Mouse (Mus musculus) erythroid progenitor cell, adult 5-6 weeks (primary cell): ENCODE results near the gene Cfdp1. TPM values are rescaled to one million over a fixed set of nuclear protein-coding genes. Genes with fewer than 3 reads are reported as not detected.

Experiments
- ATAC-seq: replicated peaks from 2 replicates; pipeline ENCODE4 v1.8.0; 2016; ENCODE audit warnings: moderate number of reproducible peaks, mild to moderate bottlenecking, moderate TSS enrichment, inconsistent platforms; ENCODE audit not compliant: poor library complexity, low FRiP score, severe bottlenecking
- total RNA-seq, 2 experiments: library from RNA; stranded (forward) in 1 of 2; stranded (reverse) in 1 of 2; fragments of 150-400 nt in 1 of 2; fragments of 186-747, 209-891 nt in 1 of 2; gene quantifications; 2 replicates each; pipeline versions ENCODE4 v1.2.3 to v1.2.4; 2015 to 2017; ENCODE audit warnings: low replicate concordance in 2 of 2

The Cfdp1 gene
- total RNA-seq, 2 experiments from 2014 or later, result 46.9 to 61.6 TPM

DNA sequence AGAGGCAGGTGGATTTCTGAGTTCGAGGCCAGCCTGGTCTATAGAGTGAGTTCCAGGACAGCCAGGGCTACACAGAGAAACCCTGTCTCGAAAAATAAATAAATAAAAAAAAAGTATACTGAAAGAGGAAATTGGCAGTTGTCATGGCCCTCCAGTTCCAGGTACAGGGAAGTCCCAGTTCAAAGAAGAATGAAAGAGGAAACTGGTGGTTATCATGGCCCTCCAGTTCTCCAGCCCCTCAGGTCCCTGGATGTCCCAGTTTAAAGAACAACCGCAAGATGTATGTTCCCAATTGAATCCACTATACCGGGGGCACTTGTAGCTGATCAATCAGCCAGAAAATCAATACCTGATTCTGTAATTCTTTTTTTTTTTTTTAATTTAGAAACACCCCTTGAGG, 77.6 kb downstream of the Cfdp1 start:
- no peak for ATAC-seq

DNA sequence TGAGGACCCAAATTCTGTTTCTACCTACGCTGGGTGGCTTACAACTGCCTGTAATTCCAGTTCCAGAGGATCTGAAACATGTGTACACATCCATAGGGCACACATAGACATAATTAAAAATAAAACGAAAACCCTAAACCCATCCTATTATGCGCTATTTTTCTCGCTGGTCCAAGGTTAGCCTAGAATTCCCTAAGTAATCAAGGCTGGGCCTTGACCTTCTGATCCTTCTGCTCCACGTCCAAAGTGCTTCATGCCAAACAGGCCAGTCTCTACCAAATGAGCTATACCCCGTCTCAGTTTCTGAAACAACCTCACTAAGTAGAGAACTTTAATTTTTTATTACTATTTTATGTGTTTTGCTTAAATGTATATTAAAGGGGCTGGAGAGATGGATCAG, 78.3 kb downstream of the Cfdp1 start:
- no peak for ATAC-seq

DNA sequence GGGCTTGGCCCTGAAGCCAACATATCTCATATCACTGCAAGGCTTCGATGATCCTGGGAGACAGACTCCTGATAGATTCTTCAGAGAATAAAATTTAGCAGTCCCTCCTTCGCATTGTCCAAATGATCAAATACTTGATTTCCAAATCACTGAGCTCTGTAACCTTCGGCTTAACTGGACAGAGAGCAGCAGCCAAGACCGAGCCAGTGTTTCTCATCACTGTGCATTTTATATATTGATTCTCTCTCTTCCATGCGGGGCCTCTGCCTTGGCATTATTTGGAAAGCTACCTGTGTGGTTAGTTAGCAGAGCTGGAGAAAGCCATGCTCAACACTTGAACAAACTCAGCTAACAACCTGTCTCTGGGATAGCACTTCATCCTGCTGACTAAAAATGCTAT, 80.6 kb downstream of the Cfdp1 start:
- ATAC-seq, result no peak

DNA sequence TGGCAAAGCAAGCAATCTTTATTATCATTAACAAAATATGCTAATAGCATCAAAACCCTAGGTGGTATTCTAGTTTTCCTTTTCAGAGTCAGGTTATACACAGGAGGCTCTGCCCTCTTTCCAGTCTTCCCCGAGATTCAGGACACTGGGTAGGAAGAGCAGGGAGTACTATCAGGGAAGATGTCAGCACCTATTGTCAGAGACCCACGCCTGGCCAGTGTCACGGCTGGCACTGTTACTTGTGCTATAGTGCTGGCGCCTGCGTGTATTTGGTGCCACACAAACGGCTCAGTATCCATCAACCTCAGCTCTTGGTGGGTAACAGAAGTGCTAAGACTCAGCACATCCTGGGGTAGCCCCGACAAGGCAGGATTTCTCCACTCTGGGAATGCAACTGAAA, 81.0 kb downstream of the Cfdp1 start:
- ATAC-seq, result no peak

DNA sequence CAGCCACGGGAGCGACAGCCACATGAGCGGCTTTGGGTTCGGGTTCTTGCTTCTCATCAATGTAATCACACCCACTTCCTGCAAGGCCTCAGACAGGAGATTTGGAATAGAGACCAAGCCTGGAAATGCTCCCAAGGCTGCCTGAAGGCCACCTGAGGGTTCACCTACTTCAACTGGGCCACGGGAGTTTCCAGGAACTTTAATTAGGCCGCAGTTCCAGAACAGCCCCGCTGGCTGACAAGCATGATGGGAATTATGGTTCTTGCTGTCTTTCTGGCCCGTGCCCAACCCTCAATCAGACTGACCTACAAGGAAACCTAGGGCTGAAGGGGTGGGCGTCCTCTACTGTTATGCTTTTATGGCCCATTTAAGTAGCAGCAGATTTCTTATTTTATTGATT, 82.0 kb downstream of the Cfdp1 start:
- ATAC-seq, result no peak

DNA sequence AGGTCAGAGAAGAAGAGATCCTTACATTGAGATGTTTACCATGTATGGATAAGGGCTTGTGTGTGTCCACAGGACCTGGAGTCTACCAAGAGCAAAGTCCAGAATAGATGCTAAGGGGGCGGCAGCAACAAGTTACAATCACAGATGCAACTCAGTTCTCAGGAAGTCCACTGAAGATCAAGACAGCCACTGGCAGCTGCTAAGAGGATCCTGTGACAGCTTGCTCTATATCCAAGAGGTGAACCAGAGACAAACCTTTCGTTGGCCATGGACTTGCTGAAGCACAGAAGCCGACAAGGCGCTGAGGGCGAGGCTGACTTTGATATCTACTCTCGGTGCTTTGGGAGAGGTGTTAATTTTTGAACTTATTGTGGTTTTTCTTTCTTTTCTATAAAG, 82.5 kb downstream of the Cfdp1 start:
- ATAC-seq, result no peak

DNA sequence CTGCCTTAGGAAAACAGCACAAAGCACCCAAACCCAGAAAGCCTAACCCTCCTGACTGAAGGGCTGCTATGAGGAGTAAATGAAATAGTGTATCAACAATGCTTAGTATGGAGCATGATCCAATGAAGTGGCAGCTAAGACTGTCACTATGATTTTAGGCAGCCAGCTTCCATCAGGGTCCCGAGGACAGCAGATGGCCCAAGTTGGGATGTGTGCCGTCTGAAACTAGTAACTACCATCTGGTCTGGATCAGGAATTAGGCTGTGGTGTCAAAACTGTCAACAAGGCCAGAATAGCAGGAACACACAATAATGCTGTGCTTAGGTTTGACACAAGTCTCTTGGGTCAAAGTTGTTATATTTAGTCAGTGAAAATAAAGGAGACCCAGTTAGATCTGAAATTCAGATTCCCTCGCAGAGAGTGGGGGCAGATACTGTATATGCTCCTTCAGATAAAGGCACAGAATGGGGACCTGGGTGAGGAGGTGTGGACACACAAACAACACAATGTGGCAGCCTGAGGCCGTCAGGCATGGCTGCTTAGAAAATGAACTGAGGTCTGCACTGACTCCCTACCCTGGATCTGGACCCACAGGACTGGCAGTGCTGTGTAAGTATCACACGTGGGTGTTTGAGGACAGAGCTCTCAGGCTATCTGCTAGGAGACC, 83.0 kb downstream of the Cfdp1 start:
- no peak for ATAC-seq

DNA sequence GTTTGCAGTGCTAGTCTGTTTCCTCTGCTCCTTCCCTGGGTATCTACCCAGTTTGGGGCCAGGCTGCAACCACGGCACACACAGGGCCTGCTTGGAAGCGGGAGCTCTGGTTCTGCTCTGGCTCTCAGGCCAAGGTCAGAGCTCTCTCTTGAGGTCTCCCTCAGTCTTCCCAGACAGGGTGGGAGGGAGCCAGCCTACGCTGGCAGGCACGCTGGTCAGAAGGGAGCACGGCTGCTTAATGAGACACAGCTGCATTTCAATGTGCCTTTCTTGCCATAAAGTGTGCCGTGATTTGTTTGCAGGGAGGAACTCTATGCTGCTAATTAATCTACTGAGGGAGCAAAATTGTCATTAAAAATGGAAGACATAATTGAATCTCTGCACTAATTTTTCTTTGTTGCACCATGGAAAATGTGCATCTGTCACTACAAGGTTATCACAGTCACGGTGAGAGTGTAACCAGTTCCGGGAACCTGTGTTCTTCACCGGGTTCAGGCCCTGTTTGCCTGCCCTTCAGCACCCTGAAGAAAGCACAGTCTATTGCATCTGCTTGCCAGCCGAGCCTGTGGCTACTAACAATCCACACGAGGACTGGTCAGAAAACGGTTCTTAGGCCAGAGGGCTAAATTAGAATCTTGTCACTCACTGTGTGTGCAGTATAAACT, 84.2 kb downstream of the Cfdp1 start:
- no peak for ATAC-seq

DNA sequence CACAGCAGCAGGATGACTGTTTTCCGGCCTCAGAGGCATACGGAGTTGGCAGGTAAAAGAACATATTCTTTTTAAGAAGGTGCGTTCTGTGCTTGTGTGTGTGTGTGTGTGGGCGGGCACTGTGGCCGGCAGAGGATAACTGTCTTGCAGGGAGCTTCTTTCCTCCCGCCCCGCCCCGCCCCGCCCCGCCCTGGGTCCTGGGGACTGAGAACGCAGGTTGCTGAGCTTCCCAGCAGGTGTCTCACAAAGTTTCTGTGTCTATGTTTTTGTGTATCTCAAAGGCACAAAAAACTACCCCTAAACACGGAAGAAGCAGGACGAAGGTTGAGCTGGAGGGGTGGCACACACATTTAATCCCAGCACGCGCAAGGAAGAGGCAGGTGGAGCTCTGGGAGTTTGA, 84.8 kb downstream of the Cfdp1 start:
- no peak for ATAC-seq

DNA sequence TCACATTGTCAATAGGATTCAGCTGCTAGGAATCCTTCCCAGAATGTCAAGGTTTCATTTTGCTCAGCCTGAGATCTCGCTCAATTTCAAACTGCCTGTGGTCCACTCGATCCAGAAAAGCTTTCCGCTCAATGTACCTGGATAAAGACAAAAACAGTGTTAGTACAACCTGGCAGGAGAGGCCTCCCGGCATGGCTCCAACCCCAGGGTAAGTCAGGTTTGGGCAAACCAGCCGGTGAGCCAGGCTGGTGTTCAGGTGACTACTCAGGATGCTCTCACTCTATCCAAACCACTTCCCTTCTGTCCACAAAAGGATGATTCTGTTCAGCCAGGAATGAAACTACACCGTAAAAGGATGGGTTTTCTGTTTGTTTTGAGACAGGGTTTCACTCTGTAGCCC, 85.4 kb downstream of the Cfdp1 start:
- ATAC-seq, result no peak

DNA sequence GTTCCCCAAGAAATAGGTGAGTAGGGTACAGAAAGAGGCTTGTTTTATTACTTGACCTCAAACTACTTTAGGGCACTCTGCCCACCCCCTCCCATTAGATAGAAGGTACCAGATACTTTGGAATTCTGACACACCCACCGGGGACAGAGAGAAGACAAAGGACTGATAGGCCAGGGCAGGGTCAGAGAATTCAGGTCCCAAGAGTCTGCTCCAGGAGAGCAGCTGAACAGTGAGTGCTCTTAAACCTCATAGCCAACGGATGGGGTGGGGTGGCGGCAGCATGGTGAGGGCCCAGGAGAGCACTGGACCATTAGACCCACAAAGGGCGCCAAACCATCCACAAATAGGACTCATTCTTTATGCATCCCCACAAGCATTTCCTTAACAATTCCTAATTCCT, 88.5 kb downstream of the Cfdp1 start:
- no peak for ATAC-seq

DNA sequence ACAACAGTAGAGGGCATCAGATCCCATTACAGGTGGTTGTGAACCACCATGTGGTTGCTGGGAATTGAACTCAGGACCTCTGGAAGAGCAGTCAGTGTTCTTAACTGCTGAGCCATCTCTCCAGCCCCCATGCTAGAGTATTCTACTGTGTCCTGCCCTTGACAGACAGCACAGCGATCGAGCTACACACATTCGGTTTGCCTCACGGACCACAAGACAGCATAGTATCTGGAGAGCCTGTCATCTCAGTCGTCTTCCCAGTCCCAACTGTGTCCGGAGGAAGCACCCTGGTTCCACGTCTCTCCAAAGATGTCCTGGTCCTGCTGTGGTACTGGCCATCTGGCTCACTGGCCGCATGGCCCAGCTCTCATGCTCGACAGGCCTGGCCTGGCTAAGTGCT, 89.0 kb downstream of the Cfdp1 start:
- ATAC-seq, result no peak

DNA sequence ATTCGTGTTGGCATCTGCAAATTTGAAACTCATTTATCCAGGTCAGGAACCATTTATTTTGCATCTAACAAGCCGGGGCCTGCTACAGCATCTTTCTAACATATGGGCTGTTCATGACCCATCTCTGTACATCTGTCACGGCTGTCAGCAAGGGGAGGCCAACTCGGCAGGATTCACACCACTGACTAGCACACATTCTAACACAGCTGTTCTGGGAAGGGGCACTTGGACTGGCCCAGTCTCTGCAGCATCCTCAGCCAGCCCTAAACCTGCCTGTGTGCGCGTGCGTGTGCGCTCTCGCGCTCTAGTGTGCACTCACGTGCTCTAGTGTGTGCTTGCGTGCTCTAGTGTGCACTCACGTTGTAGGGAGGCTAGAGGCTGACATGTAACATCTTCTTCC, 93.4 kb downstream of the Cfdp1 start:
- no peak for ATAC-seq

DNA sequence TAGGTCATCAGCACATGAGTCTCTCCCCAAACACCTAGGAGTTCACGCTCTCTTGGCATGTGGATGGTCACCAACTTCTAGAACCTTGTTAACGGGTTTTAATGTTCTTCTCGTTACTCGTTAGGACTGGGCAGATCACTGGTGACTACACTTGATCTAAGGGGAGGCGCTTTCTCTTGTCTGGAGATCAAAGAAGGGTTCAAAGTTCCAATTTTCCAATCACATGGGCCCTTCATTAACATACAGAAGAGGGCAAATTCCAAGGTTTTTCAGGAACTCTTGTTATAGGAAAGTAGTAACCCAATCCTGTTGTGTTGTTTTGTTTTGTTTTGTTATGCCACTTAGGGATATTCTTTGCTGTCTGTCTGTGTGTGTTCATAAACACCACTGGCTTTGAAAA, 95.3 kb downstream of the Cfdp1 start:
- no peak for ATAC-seq

DNA sequence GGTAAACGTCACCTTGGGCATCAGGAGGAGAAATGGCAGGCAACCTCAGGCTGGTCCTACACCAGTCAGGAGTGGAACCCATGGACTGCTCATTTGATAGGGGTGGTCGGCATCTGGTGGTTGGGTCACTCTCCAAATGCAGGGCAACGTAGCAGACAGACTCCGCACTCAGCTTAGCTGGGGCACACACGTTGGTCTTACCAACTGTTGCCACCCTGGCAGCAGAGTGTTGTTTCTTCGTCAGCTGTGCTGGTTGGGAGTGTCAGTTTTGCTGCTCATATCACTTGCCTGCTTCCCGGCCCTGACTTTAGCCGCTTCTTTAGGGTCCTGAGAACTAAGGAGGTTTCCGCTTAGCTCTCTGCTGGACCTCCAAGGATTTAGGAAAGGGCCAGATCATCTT, 96.5 kb downstream of the Cfdp1 start:
- no peak for ATAC-seq

DNA sequence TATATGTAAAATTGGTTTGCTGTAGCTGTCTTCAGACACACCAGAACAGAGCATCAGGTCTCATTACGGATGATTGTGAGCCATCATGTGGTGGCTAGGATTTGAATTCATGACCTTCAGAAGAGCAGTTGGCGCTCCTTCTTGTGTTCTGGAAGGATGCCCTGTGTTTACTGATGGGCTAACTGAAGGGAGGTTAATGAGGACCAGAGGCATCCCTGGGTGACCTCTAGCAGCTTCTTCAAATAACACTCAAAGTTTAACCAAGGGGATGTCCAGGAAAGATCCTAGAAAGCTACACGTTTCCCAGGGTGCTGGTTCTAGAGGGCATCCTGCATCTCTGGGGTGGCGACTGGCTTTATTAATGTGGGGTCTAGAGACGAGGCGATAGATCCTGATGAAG, 99.4 kb downstream of the Cfdp1 start:
- no peak for ATAC-seq

DNA sequence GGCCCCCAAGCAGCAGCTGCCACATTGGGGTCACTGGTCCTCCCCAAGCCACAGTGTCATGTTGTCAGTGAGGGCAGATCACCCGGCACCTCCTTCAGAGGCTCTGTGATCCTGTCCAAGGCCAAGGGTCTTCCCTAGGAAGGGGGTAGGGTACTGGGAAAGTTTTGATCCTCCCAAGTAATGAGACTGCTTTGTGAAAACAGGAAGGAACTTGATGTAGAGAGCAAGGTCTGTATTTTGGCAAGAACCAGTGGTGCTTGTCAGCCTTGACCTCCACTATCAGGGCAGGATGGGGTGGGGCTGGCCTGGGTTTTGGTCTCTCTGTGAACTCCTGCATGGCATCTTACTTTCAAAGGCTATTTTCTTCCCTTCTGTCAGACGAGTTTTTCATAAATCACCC, 100.0 kb downstream of the Cfdp1 start:
- ATAC-seq, result no peak

DNA sequence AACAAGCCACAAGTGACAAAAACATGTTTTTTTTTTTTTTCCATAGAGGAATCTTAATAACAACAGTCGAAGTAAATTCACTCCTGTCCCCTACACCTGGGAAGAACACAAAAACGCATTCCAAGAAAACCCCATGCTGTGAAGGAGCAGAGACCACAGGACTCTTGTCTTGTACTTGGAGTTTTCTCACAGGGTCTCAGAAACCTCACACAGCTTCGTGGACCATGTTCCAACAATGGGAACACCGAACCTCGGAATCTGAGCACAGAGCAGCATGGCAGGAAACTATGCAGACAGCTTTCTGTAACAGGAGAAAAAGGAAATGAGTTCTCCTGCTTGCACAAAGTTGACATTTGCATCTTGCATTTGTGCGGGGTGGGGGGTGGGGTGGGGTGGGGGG, 105.3 kb downstream of the Cfdp1 start:
- no peak for ATAC-seq

DNA sequence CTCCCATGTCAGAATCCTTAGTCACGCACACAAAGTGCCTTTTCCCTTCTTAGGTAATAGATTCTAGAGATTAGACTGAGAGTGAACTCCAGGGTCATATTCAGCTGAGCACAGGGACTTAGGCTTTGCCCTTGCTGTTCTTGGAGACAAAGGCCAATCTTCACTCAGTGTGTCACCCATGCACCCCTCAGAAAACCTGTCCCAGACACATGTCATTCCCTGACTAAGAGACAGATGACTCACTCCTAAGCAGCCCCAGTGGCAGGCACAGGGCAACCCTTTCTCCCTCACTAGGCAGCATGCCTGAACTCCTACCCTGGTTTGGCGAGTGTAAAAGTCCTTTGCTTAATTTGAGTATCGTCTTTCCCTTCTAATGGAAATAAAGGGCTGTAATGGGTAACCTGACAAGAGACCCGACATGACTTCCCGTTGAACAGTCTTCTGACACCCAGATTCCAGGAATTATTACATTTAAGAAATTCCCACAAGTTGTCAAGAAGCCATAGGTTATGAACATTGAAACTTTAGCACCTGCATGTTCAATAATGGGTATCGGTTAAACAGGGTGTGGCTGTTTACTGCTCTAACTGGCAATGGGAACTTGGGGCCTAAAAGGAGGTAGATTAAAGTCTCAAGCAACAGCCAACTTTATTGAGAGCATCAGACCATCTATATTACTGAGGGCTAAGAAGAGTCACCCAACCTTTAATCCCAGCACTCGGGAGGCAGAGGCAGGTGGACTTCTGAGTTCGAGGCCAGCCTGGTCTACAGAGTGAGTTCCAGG, 106.0 kb downstream of the Cfdp1 start:
- ATAC-seq, result no peak

DNA sequence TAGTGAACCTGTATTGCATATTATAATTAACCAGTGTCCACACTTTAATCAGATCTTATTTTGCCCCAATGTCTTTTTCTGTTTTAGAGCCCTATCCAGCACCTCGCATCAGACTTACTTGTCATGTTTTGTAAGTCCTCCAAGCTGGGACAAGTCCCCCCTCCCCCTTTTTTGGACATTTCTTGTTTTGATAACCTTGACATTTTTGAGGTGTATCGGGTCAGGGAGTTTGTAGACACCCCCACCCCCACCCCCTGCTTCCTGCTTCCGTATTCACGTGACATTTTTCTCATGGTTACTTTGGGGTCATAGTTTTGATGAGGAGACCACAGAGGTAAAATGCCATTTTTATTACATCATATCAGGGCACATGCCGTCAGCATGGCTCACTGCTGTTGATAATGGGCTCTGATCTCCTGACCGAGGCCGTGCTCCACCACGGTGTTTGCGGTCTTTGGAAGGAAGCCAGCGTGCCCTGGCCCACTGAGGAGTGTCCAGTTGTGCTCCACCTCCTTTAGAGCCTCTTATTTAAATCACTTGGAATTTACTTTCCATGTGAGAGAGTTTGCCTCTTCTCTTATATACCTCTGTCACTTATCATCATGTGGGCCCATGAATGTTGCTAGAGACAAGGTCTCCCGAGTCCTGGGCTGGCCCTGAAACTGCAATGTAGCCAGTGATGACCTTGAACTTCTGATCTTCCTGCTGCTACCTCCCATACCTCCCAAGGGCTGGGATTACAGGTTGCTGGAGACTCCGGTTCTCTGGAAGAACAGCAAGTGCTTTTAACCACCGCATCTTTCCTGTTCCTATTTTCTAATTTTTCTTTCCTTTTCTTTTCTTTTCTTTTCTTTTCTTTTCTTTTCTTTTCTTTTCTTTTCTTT, 107.3 kb downstream of the Cfdp1 start:
- ATAC-seq, result no peak
